Mouse (Mus musculus) midbrain, embryonic 14.5 days (tissue): Measurements from ENCODE around the gene Unc13b. TPM values are rescaled to one million over a fixed set of nuclear protein-coding genes. Genes with fewer than 3 reads are reported as not detected.

Experiments
- ATAC-seq: fragments of 200-750 bp; cut with Nextera tagmentation; 2 replicates; pipeline ENCODE4 v1.8.0; 2017; ENCODE audit warnings: moderate number of reproducible peaks, moderate library complexity; ENCODE audit not compliant: low FRiP score, low TSS enrichment
- DNase-seq: peaks from one replicate; pipeline ENCODE4 v3.0.0-alpha.2; 2015
- H3K27ac ChIP-seq: fragments of 300-500 bp; sonication (generic); replicated peaks from 2 replicates; pipeline ENCODE4 v1.5.1; 2014; ENCODE audit warnings: mild to moderate bottlenecking, low read depth, low read length, moderate library complexity
- H3K27me3 ChIP-seq: fragments of 300-500 bp; sonication (generic); 2 replicates; pipeline ENCODE4 v1.6.1; 2014; ENCODE audit warnings: low read length, control low read depth, mixed read lengths; ENCODE audit not compliant: control insufficient read depth, insufficient read depth
- H3K36me3 ChIP-seq: fragments of 300-500 bp; sonication (generic); 2 replicates; pipeline ENCODE4 v1.6.1; 2014; ENCODE audit warnings: low read length, control low read depth; ENCODE audit not compliant: control insufficient read depth, insufficient read depth
- H3K4me1 ChIP-seq: fragments of 300-500 bp; sonication (generic); 2 replicates; pipeline ENCODE4 v1.6.1; 2014; ENCODE audit warnings: mild to moderate bottlenecking, antibody characterized with exemption, low read length, control low read depth; ENCODE audit not compliant: control insufficient read depth, insufficient read depth
- H3K4me2 ChIP-seq: fragments of 300-500 bp; sonication (generic); 2 replicates; pipeline ENCODE4 v1.6.1; 2014; ENCODE audit warnings: mild to moderate bottlenecking, low read length, moderate library complexity
- H3K4me3 ChIP-seq: fragments of 300-500 bp; sonication (generic); replicated peaks from 2 replicates; pipeline ENCODE4 v1.5.1; 2014; ENCODE audit warnings: low read depth, low read length
- H3K9ac ChIP-seq: fragments of 300-500 bp; sonication (generic); replicated peaks from 2 replicates; pipeline ENCODE4 v1.6.1; 2014; ENCODE audit warnings: mild to moderate bottlenecking, low read length, moderate library complexity
- H3K9me3 ChIP-seq: fragments of 300-500 bp; sonication (generic); 2 replicates; pipeline ENCODE4 v1.6.1; 2016; ENCODE audit warnings: low read length, control low read depth, mixed read lengths; ENCODE audit not compliant: control insufficient read depth
- WGBS: fragments of 180-500 bp; shearing (Covaris S2); extraction: QIAGEN DNeasy Blood & Tissue Kit; methylation state at CpG from one replicate; pipeline ENCODE4 v1.1.7; 2014; 5-methylcytosine and 5-hydroxymethylcytosine counted together
- polyA plus RNA-seq: library from polyadenylated mRNA; unstranded; fragments of >200 nt; fragmentation: Nextera tagmentation; extraction: Ambion mirVana; gene quantifications from 2 replicates; pipeline ENCODE4 v1.2.1, GENCODE M21; 2014

Unc13b gene
- polyA plus RNA-seq, 1 experiment from 2014 or later, result 20.4 TPM

GRCm38 (mm10) chr4:43059697-43060096 lies 944 bp downstream of the Unc13b start:
- peaks cover 11% of the 10 kb centered on the region for H3K4me1 ChIP-seq
- no peaks in the 10 kb centered on the region for H3K36me3 ChIP-seq
- no peak for ATAC-seq
- no peaks in the 10 kb centered on the region for H3K9me3 ChIP-seq
- H3K4me3 ChIP-seq, result peak overlapping the region; percentile 82
- 29% methylated on average over 3 of the region's 3 CpGs for WGBS
- peak overlapping the region; percentile 71 for H3K4me2 ChIP-seq
- peak overlapping the region; percentile 80 for H3K9ac ChIP-seq
- DNase-seq, result no peak
- H3K27ac ChIP-seq, result no peak overlapping the region
- H3K27me3 ChIP-seq, result no peaks in the 10 kb centered on the region

- DNase-seq, result peak; percentile 43
Observed at GRCm38 (mm10) chr4:43060286-43060685, 1.5 kb downstream of the Unc13b start.

GRCm38 (mm10) chr4:43065471-43065870 lies 6.7 kb downstream of the Unc13b start:
- Histone ChIP-seq H3K9me3 (no peaks in the 10 kb centered on the region), H3K27me3 (no peaks in the 10 kb centered on the region), H3K4me3 (no peak overlapping the region), H3K36me3 (no peaks in the 10 kb centered on the region), H3K27ac (no peak overlapping the region), H3K4me2 (no peak overlapping the region), H3K4me1 (no peaks in the 10 kb centered on the region), H3K9ac (no peak overlapping the region)
- ATAC-seq (no peak), DNase-seq (no peak)
- WGBS, result 97% methylated on average over 4 of the region's 4 CpGs

More at GRCm38 (mm10) chr4:43060286-43060685, 1.5 kb downstream of the Unc13b start:
- peaks cover 11% of the 10 kb centered on the region for H3K4me1 ChIP-seq
- WGBS, result 42% methylated on average over 3 of the region's 3 CpGs
- ATAC-seq, result no peak
- no peak overlapping the region for H3K9ac ChIP-seq
- H3K9me3 ChIP-seq, result no peaks in the 10 kb centered on the region
- no peaks in the 10 kb centered on the region for H3K36me3 ChIP-seq
- H3K27ac ChIP-seq, result no peak overlapping the region
- peak overlapping the region; percentile 71 for H3K4me2 ChIP-seq
- H3K4me3 ChIP-seq, result no peak overlapping the region
- H3K27me3 ChIP-seq, result no peaks in the 10 kb centered on the region

- Histone ChIP-seq H3K9me3 (no peaks in the 10 kb centered on the region), H3K27ac (no peak overlapping the region), H3K36me3 (no peaks in the 10 kb centered on the region), H3K4me2 (no peak overlapping the region), H3K9ac (no peak overlapping the region), H3K4me1 (no peaks in the 10 kb centered on the region), H3K27me3 (no peaks in the 10 kb centered on the region), H3K4me3 (no peak overlapping the region)
- ATAC-seq, result no peak
- no peak for DNase-seq
Observed at GRCm38 (mm10) chr4:43074923-43075322, 16.2 kb downstream of the Unc13b start.

- Histone ChIP-seq H3K27me3 (no peaks in the 10 kb centered on the region), H3K4me1 (no peaks in the 10 kb centered on the region), H3K4me2 (no peak overlapping the region), H3K4me3 (no peak overlapping the region), H3K27ac (no peak overlapping the region), H3K36me3 (no peaks in the 10 kb centered on the region), H3K9me3 (no peaks in the 10 kb centered on the region), H3K9ac (no peak overlapping the region)
- WGBS, result 61% methylated on average over 7 of the region's 7 CpGs
- DNase-seq (no peak), ATAC-seq (no peak)
Observed at GRCm38 (mm10) chr4:43078071-43078718, 19.4 kb downstream of the Unc13b start.

- DNase-seq (no peak), ATAC-seq (no peak)
- Histone ChIP-seq H3K9me3 (no peaks in the 10 kb centered on the region), H3K4me2 (no peak overlapping the region), H3K4me1 (no peaks in the 10 kb centered on the region), H3K9ac (no peak overlapping the region), H3K27me3 (no peaks in the 10 kb centered on the region), H3K4me3 (no peak overlapping the region), H3K36me3 (no peaks in the 10 kb centered on the region), H3K27ac (no peak overlapping the region)
- WGBS, result 82% methylated on average over 2 of the region's 2 CpGs
Observed at GRCm38 (mm10) chr4:43082458-43082857, 23.7 kb downstream of the Unc13b start.

GRCm38 (mm10) chr4:43089950-43090349 lies 31.2 kb downstream of the Unc13b start:
- Histone ChIP-seq H3K27ac (no peak overlapping the region), H3K36me3 (no peaks in the 10 kb centered on the region), H3K9ac (no peak overlapping the region), H3K4me2 (no peak overlapping the region), H3K27me3 (no peaks in the 10 kb centered on the region), H3K4me1 (no peaks in the 10 kb centered on the region), H3K9me3 (no peaks in the 10 kb centered on the region), H3K4me3 (no peak overlapping the region)
- DNase-seq (no peak), ATAC-seq (no peak)
- WGBS, result 97% methylated on average over 2 of the region's 2 CpGs

GRCm38 (mm10) chr4:43091183-43091582 lies 32.4 kb downstream of the Unc13b start:
- H3K9me3 ChIP-seq, result no peaks in the 10 kb centered on the region
- H3K4me1 ChIP-seq, result no peaks in the 10 kb centered on the region
- H3K4me3 ChIP-seq, result no peak overlapping the region
- no peak for DNase-seq
- ATAC-seq, result no peak
- H3K4me2 ChIP-seq, result no peak overlapping the region
- 0 out of 2 replicates have a peak, but pooled peaks cover 4% of the 10 kb centered on the region for H3K36me3 ChIP-seq
- H3K9ac ChIP-seq, result no peak overlapping the region
- H3K27ac ChIP-seq, result no peak overlapping the region
- no peaks in the 10 kb centered on the region for H3K27me3 ChIP-seq
- 90% methylated on average over 4 of the region's 4 CpGs for WGBS

GRCm38 (mm10) chr4:43113491-43113890 lies 54.7 kb downstream of the Unc13b start:
- no peaks in the 10 kb centered on the region for H3K4me1 ChIP-seq
- no peak overlapping the region for H3K4me3 ChIP-seq
- H3K36me3 ChIP-seq, result no peaks in the 10 kb centered on the region
- H3K27ac ChIP-seq, result no peak overlapping the region
- H3K9ac ChIP-seq, result no peak overlapping the region
- no peaks in the 10 kb centered on the region for H3K27me3 ChIP-seq
- no peak for ATAC-seq
- no peaks in the 10 kb centered on the region for H3K9me3 ChIP-seq
- DNase-seq, result no peak
- no peak overlapping the region for H3K4me2 ChIP-seq
